Mouse (Mus musculus): ENCODE measurements around the gene Zfp446.

DNA sequence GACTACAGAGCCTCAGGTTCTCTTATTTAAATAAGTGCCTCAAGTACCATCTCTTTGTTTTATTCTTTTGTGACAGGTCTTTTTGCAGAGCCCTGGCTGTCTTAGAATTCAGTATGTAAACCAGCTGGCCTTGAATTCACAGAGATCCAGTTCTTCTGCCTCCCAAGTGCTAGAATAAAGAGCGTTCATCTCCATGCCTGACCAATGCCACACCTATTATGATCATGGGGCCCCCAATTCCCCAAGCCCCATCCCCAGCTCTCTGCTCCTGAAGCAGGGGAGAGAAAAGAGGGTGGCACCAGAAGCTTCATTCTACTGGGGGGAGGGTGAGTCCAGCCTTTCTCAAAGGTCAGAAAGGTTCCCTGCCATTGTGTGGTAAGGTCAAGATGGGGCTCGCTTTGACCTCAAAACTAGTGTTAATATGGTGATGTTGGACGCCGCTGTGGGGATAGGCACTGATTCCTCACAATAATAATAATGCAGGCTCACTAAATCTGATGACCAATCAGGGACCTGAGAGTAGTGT lies 44.0 kb upstream of the Zfp446 start:
- TF ChIP-seq CTCF (IDR thresholded peaks at IDR 0.05; ENCODE audit: low read depth) (no peak), EP300 (optimal IDR thresholded peaks at IDR 0.05) (no peak)
